Mouse (Mus musculus): Measurements from ENCODE around the gene Mpdu1.
"Not testable (repeated sequence)": the region's sequence is repeated elsewhere in the genome, so short reads cannot be mapped to it uniquely, and the experiment has no call there.

The Mpdu1 gene

DNA sequence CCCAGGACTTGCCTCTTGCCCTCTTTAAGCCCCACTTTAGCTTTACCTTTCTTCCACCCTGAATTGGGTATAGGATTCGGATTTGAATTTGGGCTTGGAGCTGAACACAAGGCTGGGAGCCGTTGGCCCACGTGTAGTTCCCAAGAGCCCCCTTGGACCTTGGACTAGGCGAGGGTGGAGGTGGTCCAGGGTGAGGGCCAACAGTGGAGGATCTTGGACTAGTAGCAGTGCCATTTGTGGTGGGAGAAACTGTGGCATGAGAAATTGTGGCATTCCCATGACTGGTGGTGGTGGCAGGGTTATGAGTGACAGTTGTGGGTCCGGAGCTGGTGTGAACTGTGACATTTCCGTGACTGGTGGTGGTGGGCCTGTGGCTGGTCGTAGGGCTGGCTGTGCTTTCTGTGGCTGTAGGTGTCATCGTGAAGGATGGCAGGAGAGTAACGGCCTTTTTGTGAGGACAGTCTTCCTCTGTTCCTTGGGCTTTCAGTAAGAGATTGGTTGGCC lies 3.1 kb upstream of the Mpdu1 start:
- DNase-seq (ENCODE audit: low read depth, low spot score) = no peak

- no peak for DNase-seq (ENCODE audit: low read depth, low spot score)
Observed at GRCm38 (mm10) chr11:69664841-69665240, 2.4 kb upstream of the Mpdu1 start.

GRCm38 (mm10) chr11:69663795-69664194 lies 1.4 kb upstream of the Mpdu1 start:
- no peak for DNase-seq (ENCODE audit: low read depth, low spot score)

DNA sequence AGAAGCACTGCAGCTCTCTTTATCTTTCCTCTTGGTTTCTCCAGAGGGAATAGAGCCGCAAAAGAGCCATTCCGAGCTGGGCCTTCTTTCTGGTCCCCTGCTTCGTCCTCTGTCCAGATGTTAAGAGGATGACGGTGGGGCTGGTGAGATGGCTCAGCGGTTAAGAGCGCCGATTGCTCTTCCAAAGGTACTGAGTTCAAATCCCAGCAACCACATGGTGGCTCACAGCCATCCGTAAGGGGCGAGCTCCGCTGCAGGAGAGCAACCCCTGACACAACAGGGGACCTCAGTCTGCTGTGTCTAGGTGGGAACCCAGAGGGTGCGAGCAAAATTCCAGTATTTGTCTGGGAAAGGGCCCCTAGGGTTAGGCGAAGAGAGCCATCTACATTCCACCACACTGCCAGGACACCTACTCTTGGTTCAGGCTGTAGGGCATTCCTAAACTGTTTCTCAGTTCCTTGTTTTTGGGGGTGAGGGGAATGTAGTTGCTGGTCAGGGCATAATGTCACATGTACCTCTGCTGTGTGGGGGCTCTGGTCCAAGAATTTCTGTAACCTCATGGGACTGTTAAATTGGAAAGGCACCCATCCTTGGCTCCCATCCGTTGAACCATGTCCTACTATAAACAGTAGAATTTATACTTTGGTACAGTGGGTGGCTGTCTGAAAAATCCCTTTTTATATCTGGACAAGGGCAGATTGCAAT lies 677 bp upstream of the Mpdu1 start:
- DNase-seq (ENCODE audit: low read depth, low spot score) = no peak

GRCm38 (mm10) chr11:69661221-69661881 lies 1.1 kb downstream of the Mpdu1 start:
- DNase-seq (ENCODE audit: low read depth, low spot score) = no peak

GRCm38 (mm10) chr11:69657462-69657881 lies 5.0 kb downstream of the Mpdu1 start:
- no peak for DNase-seq (ENCODE audit: low read depth, low spot score)

DNA sequence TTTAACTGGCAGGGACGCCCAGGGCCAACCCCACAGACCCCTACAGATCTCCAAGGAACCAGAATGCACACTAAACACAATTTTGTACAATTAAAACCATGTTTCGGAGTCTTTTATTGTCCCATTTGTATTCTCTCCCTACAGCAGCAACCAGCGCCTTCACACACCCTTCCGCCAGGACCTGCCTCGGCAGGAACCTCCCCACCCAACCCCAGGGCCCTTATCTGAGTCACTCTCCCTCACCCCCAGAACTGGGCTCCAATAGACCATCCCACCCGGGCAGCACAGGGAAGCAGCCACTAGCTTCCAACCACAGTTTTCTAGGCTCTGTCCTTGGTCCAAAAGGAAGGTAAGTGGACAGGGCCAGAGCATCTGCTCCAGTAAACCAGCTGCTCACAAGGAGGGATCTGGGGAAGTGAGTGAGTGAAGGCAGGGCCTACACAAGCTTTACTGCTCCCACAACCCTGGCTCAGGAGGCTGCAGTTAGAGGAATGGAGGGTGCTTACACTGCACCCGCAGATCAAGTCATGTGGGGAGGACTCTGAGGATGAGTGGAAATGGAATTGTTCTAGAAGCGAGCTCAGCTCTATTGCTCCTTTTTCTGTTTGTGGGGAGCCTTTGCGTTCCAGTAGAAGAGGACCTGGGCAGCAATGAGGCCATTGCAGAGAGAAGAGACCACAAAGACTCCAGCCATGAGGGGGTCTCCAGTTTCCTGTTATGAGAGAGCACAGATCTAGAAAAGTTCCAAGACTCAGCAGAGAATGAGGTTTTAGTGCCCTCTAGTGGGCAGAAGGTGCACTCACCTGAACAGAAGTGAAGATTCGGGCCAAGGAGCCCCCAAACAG lies 5.6 kb downstream of the Mpdu1 start:
- peak; percentile 61 for DNase-seq (ENCODE audit: low read depth, low spot score)

DNA sequence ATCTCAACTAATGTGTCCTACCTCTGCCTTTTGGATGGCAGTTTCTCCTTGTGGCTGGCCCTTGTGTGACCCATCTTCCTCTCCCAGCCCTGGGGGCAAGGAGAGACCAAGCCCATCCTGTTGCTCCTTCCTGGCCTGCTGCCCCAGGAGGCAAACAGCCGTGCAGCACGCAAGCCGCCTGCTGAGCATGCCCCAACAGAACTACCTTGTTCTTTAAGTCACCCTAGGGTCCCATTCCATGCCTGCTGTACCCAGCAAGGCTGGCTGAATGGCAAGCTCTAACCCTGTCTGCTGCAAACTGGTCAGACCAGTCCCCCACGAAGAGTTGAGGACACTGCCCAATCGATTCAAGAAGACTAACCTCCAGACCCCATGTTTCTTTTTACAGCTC lies 6.4 kb downstream of the Mpdu1 start:
- DNase-seq (ENCODE audit: low read depth, low spot score) = no peak

- peak; percentile 46 for DNase-seq (ENCODE audit: low read depth, low spot score)
Observed at GRCm38 (mm10) chr11:69655264-69656064, 7.0 kb downstream of the Mpdu1 start, which contains the start of gene Sox15. TSS of gene Sox15 (plus strand) at chr11:69655314.

- no peak for DNase-seq (ENCODE audit: low read depth, low spot score)
Observed at GRCm38 (mm10) chr11:69654760-69655159, 7.7 kb downstream of the Mpdu1 start.

- no peak for DNase-seq (ENCODE audit: low read depth, low spot score)
Observed at GRCm38 (mm10) chr11:69653399-69653798, 9.0 kb downstream of the Mpdu1 start.

GRCm38 (mm10) chr11:69645860-69646259 lies 16.6 kb downstream of the Mpdu1 start:
- DNase-seq (ENCODE audit: low read depth, low spot score) = no peak

GRCm38 (mm10) chr11:69635471-69635870 lies 27.0 kb downstream of the Mpdu1 start:
- no peak for DNase-seq (ENCODE audit: low read depth, low spot score)

DNA sequence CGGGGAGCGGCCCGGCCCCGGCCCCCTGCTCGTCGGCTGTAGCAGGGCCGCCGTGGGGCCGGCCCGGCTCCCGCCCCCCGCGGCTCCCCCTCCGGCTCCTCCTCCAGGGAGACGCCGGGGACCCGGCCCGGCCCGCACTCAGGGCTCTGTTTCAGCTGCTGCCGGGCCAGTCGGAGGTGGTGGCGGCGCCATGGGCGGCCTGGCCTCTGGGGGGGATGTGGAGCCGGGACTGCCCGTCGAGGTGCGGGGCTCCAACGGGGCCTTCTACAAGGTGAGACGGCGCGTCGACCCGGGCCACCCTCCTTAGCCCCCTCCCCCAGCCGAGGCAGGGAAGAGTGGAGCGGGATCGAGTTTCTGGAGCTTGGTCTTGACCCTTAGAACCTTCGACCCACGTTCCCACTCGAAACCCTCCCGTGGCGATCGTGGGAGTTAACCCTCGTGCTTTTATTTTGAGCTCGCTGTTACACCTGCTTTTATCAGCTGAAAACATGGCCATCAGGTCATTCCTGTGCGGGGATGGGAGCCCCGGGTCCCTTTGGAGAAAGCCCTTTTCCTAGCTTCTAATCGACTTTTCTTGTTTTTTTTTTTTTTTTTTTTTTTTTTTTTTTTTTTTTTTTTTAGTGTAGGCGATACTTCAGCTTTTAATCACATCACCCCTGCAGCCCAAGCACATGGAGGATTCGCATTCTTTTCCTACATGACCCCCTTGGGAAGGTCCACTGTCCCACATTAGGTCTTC lies 29.1 kb downstream of the Mpdu1 start:
- DNase-seq (ENCODE audit: low read depth, low spot score) = peak; percentile 18

GRCm38 (mm10) chr11:69632284-69633089 lies 30.0 kb downstream of the Mpdu1 start, which contains the start of gene Fxr2:
TSS of gene Fxr2 (plus strand) at chr11:69632990.
- peak; percentile 100 for DNase-seq (ENCODE audit: low read depth, low spot score)

DNA sequence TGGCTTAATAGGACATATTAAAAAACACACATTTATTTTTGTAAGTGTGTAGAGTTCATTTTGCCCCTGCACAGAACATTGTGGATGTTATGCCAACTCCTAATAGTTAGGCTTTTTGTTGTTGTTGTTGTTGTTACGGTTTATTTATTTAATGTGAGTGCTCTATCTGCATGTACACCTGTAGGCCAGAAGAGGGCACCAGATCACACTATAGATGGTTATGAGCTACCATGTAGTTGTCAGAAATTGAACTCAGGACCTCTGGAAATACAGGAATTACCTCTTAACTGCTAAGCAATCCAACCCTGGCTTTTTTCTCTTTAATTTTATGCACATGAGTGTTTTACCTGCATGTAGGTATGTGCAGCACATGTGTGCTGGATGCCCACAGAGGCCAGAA lies 32.6 kb downstream of the Mpdu1 start:
- DNase-seq (ENCODE audit: low read depth, low spot score) = peak; percentile 62

- DNase-seq (ENCODE audit: low read depth, low spot score) = peak; percentile 81
Observed at GRCm38 (mm10) chr11:69628286-69628685, 34.2 kb downstream of the Mpdu1 start.

DNA sequence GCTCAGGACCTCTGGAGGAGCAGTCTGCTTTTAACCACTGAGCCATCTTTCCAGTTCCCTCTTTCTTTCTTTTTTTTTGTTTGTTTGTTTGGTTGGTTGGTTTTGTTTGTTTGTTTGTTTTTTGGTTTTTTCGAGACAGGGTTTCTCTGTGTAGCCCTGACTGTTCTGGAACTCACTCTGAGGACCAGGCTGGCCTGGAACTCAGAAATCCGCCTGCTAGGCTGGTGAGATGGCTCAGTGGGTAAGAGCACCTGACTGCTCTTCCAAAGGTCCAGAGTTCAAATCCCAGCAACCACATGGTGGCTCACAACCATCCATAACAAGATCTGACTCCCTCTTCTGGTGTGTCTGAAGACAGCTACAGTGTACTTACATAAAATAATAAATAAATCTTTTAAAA lies 38.1 kb downstream of the Mpdu1 start:
- DNase-seq (ENCODE audit: low read depth, low spot score) = not testable (repeated sequence)

- no peak for DNase-seq (ENCODE audit: low read depth, low spot score)
Observed at GRCm38 (mm10) chr11:69623006-69623405, 39.4 kb downstream of the Mpdu1 start.

DNA sequence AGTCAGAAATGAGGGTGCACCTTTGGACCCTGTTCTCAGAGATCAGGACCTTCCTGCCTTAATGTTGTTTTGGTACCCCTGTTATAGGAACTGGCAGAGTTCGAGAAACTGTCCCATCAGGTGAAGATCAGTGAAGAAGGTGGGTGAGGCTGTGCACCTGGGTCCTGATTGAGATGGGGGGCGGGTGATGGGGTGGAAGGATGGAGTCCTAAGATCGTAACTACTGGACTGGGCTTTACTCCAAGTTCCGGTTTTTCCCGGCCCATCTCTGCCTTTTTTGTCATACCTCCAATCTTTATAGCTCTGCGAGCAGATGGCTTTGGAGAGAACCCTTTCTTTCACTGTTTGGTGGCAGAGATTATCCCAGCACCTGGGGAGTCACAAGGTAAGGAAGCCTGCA lies 40.0 kb downstream of the Mpdu1 start:
- no peak for DNase-seq (ENCODE audit: low read depth, low spot score)

All from CD4-positive helper T cell, adult 2 months (primary cell).